Mouse (Mus musculus) kidney, adult 11 months (tissue): ENCODE results near the gene Mapkapk5.

Experiments used
- DNase-seq: peaks from one replicate; pipeline ENCODE4 v3.0.0; 2022

The Mapkapk5 gene

GRCm38 (mm10) chr5:121484801-121485200 lies 60.9 kb downstream of the Mapkapk5 start:
- DNase-seq: no peak

GRCm38 (mm10) chr5:121477680-121478079 lies 68.0 kb downstream of the Mapkapk5 start:
- DNase-seq: no peak

- no peak for DNase-seq
Measured at GRCm38 (mm10) chr5:121476040-121476439, 69.7 kb downstream of the Mapkapk5 start.
